Mouse (Mus musculus): ENCODE data around the gene Atg7.

DNA sequence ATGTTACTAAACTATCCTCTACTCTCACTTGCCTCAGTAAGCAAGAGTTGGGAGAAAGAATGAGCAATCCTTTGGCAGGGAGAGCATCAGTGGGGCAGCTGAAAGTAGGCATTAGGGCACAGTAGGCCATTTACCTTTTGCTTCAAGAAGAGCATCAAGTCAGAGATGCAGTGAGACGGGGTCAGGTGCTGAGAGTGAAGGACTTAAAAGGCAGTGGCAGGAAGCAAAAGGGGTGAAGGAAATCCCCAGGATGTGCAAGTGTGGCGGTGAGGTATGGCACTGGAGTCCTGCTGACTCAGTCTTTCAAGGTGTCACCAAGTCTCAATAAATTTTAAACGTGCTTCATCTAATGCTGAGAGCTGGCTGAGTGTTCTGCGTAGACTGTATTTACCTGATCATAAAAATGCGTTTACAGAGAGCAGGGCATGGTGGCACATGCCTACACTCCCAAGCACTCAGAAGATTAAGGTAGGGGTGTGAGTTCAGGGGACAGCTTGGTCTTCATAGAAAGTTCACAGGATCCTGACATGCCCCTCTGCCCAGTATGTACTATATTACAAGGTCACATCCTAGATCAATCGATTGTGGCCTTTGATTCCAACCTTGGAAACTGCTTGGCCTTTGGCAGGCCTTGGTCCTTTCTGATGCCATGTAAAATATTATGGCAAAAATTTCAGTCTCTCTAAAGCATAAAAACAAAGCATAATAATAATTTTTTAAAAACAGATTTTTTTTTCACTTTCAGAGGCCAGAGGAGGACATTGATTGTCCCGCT, 14.1 kb downstream of the Atg7 start:
- no peak for TF ChIP-seq MXI1 (IDR thresholded peaks at IDR 0.05; ENCODE audit: low read depth, low read length)
- no peak for TF ChIP-seq POLR2A (IDR thresholded peaks at IDR 0.05; ENCODE audit: low read depth, low read length)
- TF ChIP-seq CTCF (conservative IDR thresholded peaks at IDR 0.05 in 1 of 2, IDR thresholded peaks at IDR 0.05 in 1 of 2; ENCODE audit: low read depth in 2 of 2, low read length in 2 of 2): no peak
- TF ChIP-seq IRF4 (IDR thresholded peaks at IDR 0.05; ENCODE audit: low read depth, low read length): no peak
- no peak for TF ChIP-seq NELFE (IDR thresholded peaks at IDR 0.05; ENCODE audit: low read depth, low read length)
- TF ChIP-seq EP300 (IDR thresholded peaks at IDR 0.05; ENCODE audit: low read length): no peak
- TF ChIP-seq BHLHE40 (IDR thresholded peaks at IDR 0.05; ENCODE audit: low read depth, low read length): no peak
- TF ChIP-seq GABPA (IDR thresholded peaks at IDR 0.05; ENCODE audit: insufficient replicate concordance, low read depth, low read length): no peak
